Mouse (Mus musculus): Measurements from ENCODE around the gene Tec.

Gene Tec

DNA sequence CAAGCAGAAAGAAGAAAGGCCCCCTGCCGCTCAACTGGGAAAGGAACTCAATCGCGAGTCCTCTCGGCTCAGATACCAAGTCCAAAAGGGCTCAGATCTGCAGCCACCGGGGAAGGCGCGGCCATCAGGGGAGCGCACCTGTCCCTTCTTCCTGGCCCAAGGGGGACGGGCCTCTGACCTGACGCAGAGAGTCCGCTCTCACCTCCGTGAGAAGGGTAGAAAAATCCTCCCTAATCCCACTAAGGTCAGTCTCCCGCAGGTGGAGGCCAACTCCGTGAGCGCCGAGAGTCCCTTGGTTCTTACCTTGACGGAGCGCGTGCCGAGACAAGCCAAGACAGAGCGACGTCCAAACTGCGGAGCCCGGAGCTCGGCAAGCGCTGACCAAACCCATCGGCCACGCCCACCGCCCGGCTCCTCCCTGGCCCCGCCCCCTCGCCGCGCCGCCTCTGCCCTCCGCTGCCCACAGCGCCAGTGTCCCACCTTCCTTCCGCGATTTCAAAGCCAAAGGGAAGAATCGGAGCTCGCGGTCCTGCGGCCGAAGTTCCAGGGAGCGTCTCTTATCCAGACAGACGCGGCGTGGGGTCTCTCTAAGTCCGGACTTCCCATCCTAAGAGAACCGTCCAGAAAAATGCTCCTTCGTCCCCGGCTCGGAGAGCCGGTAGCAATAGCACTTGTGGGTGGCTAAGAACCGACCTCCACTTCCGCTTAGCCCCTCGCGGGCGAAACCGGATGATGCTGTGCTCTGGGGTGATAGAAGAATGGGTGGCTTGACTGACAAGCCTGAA is at the start of gene Tec:
Gene Tec, minus strand, starts transcription at position 393 of the 785 bp plus-strand sequence.
- DNase-seq (ENCODE audit: low spot score in 2 of 2) = peak; percentile 53 to 60

DNA sequence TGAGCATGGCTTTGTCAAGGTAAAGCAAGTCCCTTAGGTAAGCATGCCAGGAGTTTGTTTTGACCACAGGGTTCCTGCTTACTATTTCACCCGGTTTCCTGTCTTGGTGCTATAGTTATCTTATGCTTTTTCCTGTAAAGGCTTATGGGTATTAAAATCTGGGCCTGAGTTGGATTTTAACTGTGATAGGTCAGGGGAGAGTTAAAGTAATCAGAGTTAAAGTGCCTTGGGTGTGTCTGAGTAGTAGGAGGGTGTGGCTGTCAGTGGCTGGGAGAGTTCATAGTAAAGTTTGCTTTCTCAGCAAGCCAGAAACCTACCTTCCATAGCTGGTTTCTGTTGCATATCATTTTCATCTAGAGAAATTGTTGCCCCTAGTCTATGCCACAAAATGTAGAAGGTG is 48.6 kb upstream of the Tec start:
- DNase-seq (ENCODE audit: low spot score in 2 of 2) = no peak

DNA sequence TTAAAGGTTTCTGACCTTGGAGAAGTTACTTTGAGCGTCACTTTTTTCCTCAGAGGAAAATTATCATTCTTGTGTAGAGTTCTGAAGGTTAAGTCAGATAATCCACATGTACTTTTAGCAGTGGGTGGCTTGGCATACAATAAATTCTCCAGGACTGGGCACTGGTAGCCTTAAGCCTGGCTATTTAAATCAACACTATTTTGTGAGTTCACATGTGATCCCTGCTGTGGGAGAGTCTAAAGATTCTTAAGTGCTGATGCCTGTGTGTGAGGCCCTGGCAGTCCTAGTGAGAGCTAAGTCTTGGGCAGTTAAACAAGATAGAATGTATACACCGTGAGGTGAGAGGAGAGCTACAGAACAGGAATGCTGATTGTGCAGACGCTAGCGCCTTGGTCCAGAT is 47.8 kb upstream of the Tec start:
- no peak for DNase-seq (ENCODE audit: low spot score in 2 of 2)

DNA sequence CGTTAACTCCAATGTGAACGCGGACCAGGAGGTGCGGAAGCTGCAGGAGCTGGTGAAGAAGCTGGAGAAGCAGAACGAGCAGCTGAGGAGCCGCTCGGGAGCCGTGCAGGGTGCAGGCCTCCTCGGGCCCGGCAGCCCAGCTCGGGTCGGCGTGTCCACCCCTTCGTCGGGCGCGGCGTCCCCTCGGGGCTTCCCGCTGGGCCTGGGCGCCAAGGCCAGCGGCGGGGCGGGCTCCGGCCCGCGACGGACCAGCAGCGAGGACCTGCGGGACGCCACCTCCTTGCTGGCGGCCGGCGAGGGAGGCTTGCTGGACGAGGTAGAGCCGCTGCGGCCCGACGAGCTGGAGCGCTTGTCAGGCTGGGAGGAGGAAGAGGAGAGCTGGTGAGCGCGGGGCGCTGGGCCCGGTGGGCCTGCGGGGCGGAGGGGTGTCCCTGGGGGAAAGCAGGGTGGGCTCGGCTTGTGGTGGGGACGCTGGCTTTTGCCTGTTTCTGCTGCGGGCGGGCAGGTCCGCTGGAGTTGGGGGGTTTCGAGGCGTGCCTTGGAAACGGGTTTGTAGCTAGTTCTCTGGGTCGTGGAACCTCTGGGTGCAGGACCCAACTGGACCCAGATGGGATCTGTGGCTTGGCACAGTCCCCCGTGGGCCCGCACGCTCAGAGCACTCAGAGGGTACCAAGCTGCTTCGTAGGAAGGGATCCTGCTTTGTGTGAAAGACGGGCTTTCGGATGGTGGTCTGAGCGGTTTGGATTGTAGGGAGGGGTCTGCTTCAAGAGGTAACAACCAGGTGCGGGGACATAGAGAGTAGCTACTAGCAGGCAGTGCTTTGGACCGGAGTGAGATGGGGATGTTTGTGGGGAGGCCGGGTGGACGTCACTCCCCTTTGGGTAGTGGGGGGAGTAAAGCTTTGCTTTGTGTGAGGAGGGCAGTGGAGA is 46.6 kb upstream of the Tec start:
- peak in 1 of 2 experiments; percentile 9 for DNase-seq (ENCODE audit: low spot score in 2 of 2)

GRCm38 (mm10) chr5:72913648-72914557 is 45.6 kb upstream of the Tec start, which contains the start of gene Slain2:
Gene Slain2 (plus strand): TSS chr5:72914304.
- DNase-seq (ENCODE audit: low spot score in 2 of 2) = peak; percentile 88 to 90

- no peak for DNase-seq (ENCODE audit: low spot score in 2 of 2)
Measured at GRCm38 (mm10) chr5:72911284-72911683, 43.0 kb upstream of the Tec start.

GRCm38 (mm10) chr5:72910373-72910772 is 42.1 kb upstream of the Tec start:
- DNase-seq (ENCODE audit: low spot score in 2 of 2) = no peak

DNA sequence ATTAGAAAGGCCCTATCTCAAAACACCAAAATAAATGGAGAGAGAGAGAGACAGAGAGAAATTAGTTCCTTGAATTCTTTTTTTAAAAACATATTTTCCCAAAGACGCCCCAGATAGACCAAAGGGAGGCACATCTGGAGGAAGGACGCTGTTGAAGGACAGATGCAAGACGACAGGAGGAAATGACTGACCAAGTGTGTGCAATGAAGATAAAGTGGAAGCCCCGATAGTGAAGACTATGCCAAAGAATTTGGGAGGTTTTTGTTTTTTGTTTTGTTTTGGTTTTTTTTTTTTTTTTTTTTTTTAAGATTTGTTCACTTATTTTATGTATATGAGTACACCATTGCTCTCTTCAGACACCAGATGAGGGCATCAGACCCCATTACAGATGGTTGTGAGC is 41.1 kb upstream of the Tec start:
- DNase-seq (ENCODE audit: low spot score in 2 of 2) = no peak

DNA sequence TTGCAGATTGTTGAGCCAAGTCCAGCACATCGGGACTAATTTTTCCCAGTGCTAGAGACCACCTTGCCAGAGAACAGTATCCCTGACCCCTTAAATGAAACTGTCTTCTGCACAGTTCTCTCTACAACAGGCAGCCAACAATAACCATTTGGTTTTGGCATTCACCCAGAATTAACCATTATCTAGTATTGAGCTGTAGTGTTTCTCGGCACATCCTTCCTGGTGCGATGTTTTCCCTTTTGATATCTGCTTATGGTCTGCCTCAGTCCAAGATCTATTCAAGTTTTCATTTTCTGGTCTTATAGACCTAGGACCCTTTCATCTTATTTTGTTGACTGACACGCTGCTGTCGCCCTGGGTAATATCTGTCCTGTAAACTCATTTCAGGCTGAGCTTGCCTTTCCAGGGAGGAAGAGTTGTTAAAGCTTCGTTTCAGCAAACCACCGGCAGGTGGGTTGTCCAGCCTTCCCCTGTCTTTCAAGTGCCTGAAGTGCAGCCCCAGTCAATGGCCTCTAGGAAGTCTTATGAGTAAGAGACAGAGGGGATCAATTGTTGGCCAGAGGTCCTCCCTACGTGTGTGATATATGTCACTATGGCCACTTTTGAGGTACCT is 40.1 kb upstream of the Tec start:
- DNase-seq (ENCODE audit: low spot score in 2 of 2) = no peak

GRCm38 (mm10) chr5:72907402-72907801 is 39.1 kb upstream of the Tec start:
- no peak for DNase-seq (ENCODE audit: low spot score in 2 of 2)

DNA sequence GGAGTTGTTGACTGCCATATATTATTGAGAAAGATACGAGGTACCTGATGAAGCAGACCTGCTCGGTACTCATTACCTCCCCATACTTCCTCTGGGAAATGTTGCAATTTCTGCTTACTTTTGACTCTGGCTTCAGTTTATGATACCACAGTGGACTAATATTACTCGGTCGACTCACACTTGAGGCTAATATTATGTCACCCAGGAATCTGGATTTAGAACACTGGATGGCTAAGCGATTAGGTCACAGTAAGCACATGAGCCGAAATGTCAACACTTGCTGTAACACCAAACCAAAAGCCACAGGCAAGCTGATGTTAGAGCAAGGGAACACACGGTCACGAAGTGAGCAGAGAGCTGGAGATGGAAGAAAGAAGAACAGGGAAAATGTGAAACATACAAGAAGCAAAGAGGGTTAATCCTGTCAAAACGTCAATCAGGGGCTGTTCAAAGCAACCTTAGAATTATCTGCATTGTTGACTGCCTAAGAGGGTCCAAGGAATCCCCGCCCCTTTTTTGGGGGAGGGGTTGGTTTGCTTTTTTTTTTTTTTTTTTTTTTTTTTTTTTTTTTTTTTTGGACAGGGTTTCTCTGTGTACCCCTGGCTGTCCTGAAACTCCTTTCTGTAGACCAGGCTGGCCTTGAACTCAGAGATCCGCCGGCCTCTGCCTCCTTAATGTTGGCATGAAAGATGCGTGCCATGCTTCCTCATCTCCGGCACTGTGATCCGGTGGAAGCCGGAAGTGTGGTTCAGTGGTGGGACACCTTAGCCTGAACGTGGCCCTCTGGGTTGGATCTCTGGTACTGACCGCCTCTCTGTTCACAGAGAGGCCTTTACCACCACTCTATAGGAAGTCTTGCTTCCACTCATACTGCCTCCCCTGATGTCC is 36.9 kb upstream of the Tec start:
- DNase-seq (ENCODE audit: low spot score in 2 of 2) = no peak

- no peak for DNase-seq (ENCODE audit: low spot score in 2 of 2)
Measured at GRCm38 (mm10) chr5:72902876-72903516, 34.7 kb upstream of the Tec start.

DNA sequence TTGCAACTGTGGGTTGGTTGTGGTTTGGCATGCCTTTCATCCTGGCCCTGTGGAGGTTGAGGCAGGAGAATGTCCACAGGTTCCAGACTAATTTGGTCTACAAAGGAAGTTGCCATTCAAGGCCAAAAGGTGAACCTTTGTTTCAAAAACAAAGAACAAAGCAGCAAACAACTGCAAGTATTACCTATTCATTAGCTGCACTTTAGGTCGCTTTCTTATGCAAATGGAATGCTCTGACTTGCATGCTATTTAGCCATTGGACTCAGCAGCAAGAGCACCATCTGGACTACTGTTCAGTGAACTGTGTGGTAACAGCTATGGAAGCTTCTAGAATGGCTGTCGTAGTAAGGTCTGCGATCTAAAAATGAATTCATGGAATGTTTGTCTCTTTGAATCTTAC is 34.0 kb upstream of the Tec start:
- DNase-seq (ENCODE audit: low spot score in 2 of 2) = no peak

DNA sequence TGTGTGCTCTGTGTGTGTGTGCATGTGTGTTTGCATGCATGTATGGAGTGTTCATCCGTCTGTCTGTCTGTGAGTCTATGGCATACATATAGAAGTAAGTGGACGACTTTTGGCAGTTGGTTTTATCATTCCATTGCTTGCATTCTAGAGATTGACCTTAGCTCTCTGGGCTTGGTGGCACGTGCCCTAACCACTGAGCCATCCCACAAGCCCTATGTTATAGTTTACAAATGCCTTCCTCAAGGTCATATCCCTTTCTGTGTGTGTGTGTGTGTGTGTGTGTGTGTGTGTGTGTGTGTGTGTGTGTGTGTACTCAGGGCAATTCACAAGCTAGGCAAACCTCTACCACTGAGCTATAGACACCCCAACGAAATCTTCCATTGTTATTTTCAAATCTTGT is 33.6 kb upstream of the Tec start:
- no peak for DNase-seq (ENCODE audit: low spot score in 2 of 2)

DNA sequence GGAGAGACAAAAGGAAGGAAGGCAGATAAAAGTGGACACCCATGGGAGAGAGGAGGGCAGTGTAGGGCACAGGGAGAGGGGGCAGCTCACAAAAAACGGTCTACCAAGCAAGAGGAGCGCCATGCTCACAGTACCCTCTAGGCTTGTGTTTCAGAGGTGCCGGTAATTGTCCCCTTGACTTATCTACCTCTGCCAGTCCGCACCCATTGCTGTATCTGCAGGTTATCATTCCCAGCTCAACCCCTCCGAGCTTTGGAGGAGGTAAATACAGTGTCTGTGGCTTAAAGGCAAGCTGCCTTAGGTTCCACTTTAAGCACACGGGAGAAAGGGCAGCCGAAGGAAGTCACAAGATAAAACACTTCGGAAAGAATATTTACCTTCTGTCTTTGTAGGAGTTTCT is 31.0 kb upstream of the Tec start:
- DNase-seq (ENCODE audit: low spot score in 2 of 2) = no peak

- DNase-seq (ENCODE audit: low spot score in 2 of 2) = no peak
Measured at GRCm38 (mm10) chr5:72897998-72898397, 29.7 kb upstream of the Tec start.

DNA sequence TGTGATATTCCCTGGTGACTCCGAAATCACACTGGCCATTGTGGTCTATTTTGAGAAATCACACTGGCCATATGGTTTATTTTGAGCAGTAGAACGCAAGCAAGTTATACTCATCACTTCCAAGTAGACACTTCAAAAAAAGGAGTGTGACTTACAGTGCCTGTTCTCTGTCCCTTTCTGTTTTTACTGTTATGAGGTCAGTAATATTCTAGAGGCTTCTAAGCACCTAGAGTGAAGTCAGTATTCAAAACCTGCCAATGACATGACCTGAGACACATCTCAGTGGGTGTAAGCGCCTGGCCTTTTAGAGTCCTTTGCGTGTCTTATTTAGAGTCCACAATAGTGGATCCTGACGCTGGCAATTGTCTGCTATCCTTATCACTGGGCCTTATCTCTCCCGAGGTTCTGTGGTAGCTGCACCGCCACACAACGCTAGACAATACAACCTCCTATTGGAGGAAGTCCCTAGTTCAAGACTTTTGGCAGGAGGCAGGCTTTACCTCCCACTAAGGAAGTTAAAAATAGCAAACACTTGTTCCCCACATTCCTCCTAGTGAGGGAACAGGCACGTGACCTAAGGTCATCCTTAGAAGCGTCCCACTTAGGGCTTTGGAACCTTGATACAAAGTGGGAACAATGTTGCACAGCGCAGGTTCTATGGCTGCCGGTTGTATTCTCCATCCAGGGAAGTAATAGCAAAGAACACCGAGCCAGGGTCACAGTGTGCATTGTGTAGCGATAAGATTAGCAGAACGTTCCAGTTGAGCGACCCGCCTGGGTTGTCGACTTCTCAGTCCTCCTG is 28.4 kb upstream of the Tec start:
- DNase-seq (ENCODE audit: low spot score in 2 of 2) = no peak

DNA sequence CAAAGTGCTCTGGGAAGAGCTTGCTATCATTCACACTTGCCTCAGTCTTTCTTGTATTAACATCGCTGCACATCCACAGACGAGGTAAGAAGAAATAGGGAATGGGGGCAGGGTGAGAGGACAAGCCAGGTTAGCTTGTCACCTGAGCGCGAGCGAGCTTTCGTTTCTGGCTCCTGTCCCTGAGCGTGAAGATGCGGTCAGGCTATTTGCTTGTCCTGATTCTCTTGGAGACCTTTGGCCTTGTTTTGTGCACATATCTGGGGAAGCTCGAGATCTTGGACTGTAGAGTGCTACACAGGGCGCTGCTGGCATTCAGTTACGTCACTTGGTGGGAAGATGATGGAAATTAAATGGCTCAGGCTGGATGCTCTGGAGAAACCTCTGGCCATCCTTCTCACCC is 27.0 kb upstream of the Tec start:
- no peak for DNase-seq (ENCODE audit: low spot score in 2 of 2)

DNA sequence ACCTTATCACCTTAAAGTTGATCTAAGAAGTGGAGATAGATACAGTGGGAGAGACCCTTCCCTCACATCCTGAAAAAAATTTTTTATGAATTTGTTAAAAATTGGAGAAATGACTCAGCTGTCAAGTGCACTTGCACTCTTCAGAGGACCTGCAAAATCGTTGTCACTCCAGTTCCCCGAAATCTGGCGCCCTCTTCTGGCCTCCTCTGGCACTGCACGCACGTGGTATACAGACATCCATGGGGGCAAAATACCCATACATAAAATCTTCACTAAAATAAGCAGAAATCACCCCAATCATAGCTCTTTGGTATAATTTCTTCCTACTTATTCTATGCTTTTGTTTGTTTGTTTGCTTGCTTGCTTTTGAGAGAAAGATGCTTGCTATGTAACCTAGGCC is 25.7 kb upstream of the Tec start:
- DNase-seq (ENCODE audit: low spot score in 2 of 2) = no peak
